Mouse (Mus musculus): ENCODE data around the gene Vwf.

Vwf gene

GRCm38 (mm10) chr6:125546474-125546873 lies at the start of gene Vwf:
Gene Vwf (plus strand): TSS chr6:125546774.
- no peak for ATAC-seq (ENCODE audit: insufficient number of reproducible peaks, low FRiP score, low TSS enrichment)

GRCm38 (mm10) chr6:125498062-125498461 lies 48.5 kb upstream of the Vwf start:
- ATAC-seq (ENCODE audit: insufficient number of reproducible peaks, low FRiP score, low TSS enrichment) = no peak

GRCm38 (mm10) chr6:125503186-125503802 lies 43.3 kb upstream of the Vwf start:
- ATAC-seq (ENCODE audit: insufficient number of reproducible peaks, low FRiP score, low TSS enrichment) = no peak

- ATAC-seq (ENCODE audit: insufficient number of reproducible peaks, low FRiP score, low TSS enrichment) = no peak
These were observed 41.8 kb upstream of the Vwf start for GRCm38 (mm10) chr6:125504622-125505355.

GRCm38 (mm10) chr6:125506427-125506826 lies 40.1 kb upstream of the Vwf start:
- ATAC-seq (ENCODE audit: insufficient number of reproducible peaks, low FRiP score, low TSS enrichment) = no peak

- ATAC-seq (ENCODE audit: insufficient number of reproducible peaks, low FRiP score, low TSS enrichment) = no peak
These were observed 36.8 kb upstream of the Vwf start for GRCm38 (mm10) chr6:125509783-125510182.

GRCm38 (mm10) chr6:125510645-125511044 lies 35.9 kb upstream of the Vwf start:
- ATAC-seq (ENCODE audit: insufficient number of reproducible peaks, low FRiP score, low TSS enrichment) = no peak

GRCm38 (mm10) chr6:125511196-125511595 lies 35.4 kb upstream of the Vwf start:
- ATAC-seq (ENCODE audit: insufficient number of reproducible peaks, low FRiP score, low TSS enrichment) = no peak

GRCm38 (mm10) chr6:125512950-125513596 lies 33.5 kb upstream of the Vwf start:
- ATAC-seq (ENCODE audit: insufficient number of reproducible peaks, low FRiP score, low TSS enrichment) = no peak

- no peak for ATAC-seq (ENCODE audit: insufficient number of reproducible peaks, low FRiP score, low TSS enrichment)
These were observed 30.9 kb upstream of the Vwf start for GRCm38 (mm10) chr6:125515503-125516315.

GRCm38 (mm10) chr6:125521558-125522193 lies 24.9 kb upstream of the Vwf start:
- no peak for ATAC-seq (ENCODE audit: insufficient number of reproducible peaks, low FRiP score, low TSS enrichment)

- ATAC-seq (ENCODE audit: insufficient number of reproducible peaks, low FRiP score, low TSS enrichment) = no peak
These were observed 22.5 kb upstream of the Vwf start for GRCm38 (mm10) chr6:125524027-125524426.

- ATAC-seq (ENCODE audit: insufficient number of reproducible peaks, low FRiP score, low TSS enrichment) = no peak
These were observed 20.5 kb upstream of the Vwf start for GRCm38 (mm10) chr6:125526066-125526465.

GRCm38 (mm10) chr6:125528614-125529200 lies 17.9 kb upstream of the Vwf start:
- no peak for ATAC-seq (ENCODE audit: insufficient number of reproducible peaks, low FRiP score, low TSS enrichment)

GRCm38 (mm10) chr6:125529479-125529878 lies 17.1 kb upstream of the Vwf start:
- ATAC-seq (ENCODE audit: insufficient number of reproducible peaks, low FRiP score, low TSS enrichment) = no peak

- no peak for ATAC-seq (ENCODE audit: insufficient number of reproducible peaks, low FRiP score, low TSS enrichment)
These were observed 13.4 kb upstream of the Vwf start for GRCm38 (mm10) chr6:125533104-125533650.

- ATAC-seq (ENCODE audit: insufficient number of reproducible peaks, low FRiP score, low TSS enrichment) = no peak
These were observed 11.6 kb upstream of the Vwf start for GRCm38 (mm10) chr6:125534990-125535389.

- no peak for ATAC-seq (ENCODE audit: insufficient number of reproducible peaks, low FRiP score, low TSS enrichment)
These were observed 8.1 kb upstream of the Vwf start for GRCm38 (mm10) chr6:125538469-125538868.

- ATAC-seq (ENCODE audit: insufficient number of reproducible peaks, low FRiP score, low TSS enrichment) = no peak
These were observed 7.2 kb upstream of the Vwf start for GRCm38 (mm10) chr6:125539423-125539822.

- ATAC-seq (ENCODE audit: insufficient number of reproducible peaks, low FRiP score, low TSS enrichment) = no peak
These were observed 6.4 kb upstream of the Vwf start for GRCm38 (mm10) chr6:125540199-125540598.

Data from cerebellum, adult (tissue).